33 mouse cellular contexts compared by ENCODE assay signal in the genomic region with DNA sequence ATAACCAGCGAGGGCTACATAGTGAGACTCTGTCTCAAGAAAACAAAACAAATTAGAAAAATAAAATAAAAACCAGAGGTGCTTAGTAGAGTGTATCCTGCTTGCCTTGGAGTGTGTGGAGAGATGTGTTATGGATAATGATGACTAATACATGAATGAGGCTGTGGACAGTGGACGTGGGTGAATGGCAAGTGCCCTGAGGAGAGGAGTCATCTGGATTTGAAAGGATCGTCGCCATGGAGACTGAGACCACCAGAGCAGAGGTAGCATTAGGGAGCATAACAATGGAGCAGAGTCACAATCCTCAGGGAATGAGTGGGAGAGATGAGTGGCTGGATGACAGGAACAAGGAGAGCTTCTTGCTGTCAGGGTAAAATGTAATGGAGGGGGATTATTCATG. TPM values are rescaled to one million over a fixed set of nuclear protein-coding genes. Genes with fewer than 3 reads are reported as not detected.
DNase-seq lines count a peak whose midpoint lies in the region; ATAC-seq lines count a peak whose summit lies in the region.
"Had no signal": no experiment of that assay in that cellular context is flagged by ENCODE, and none has a peak within 500 bp of the region (broad histone marks: within the 10 kb centered on the region; RNA-seq: fewer than 3 reads in every experiment).

No protein-coding gene starts in this region.

- 68% methylated on average over 4 of the region's 4 CpGs for WGBS in forebrain, embryonic 12.5 days
- 66% methylated on average over 4 of the region's 4 CpGs for WGBS in forebrain, embryonic 11.5 days
- WGBS in neural tube, embryonic 12.5 days: 70% methylated on average over 4 of the region's 4 CpGs
- 64% methylated on average over 4 of the region's 4 CpGs for WGBS in neural tube, embryonic 15.5 days
- WGBS in midbrain, embryonic 13.5 days: 55% methylated on average over 4 of the region's 4 CpGs

- H3K4me1 ChIP-seq in forebrain, embryonic 12.5 days: peaks cover 2% of the 10 kb centered on the region
- no peaks in the 10 kb centered on the region for H3K4me1 ChIP-seq in forebrain, embryonic 11.5 days (replicated peaks; ENCODE audit: control insufficient read depth, insufficient read depth, low read length)
- H3K4me1 ChIP-seq in neural tube, embryonic 12.5 days: no peaks in the 10 kb centered on the region
- H3K4me1 ChIP-seq in neural tube, embryonic 15.5 days: 0 out of 2 replicates have a peak, but pooled peaks cover 3% of the 10 kb centered on the region
- peaks cover 5% of the 10 kb centered on the region for H3K4me1 ChIP-seq in midbrain, embryonic 13.5 days (replicated peaks)
- H3K4me1 ChIP-seq: embryonic facial prominence, embryonic 12.5 days; forebrain, embryonic 13.5 days; limb, embryonic 15.5 days; megakaryocyte, embryonic 14.5 days had no signal

- H3K4me2 ChIP-seq in forebrain, embryonic 12.5 days: no peak overlapping the region
- H3K4me2 ChIP-seq in forebrain, embryonic 11.5 days (ENCODE audit: low read depth, low read length, severe bottlenecking): no peak overlapping the region
- H3K4me2 ChIP-seq in neural tube, embryonic 12.5 days (replicated peaks): no peak overlapping the region
- H3K4me2 ChIP-seq in neural tube, embryonic 15.5 days: no peak overlapping the region
- H3K4me2 ChIP-seq in midbrain, embryonic 13.5 days (replicated peaks): no peak overlapping the region
- H3K4me2 ChIP-seq: embryonic facial prominence, embryonic 12.5 days; forebrain, embryonic 13.5 days; limb, embryonic 15.5 days; lung, embryonic 14.5 days had no signal

- no peaks in the 10 kb centered on the region for H3K9me3 ChIP-seq in forebrain, embryonic 12.5 days
- no peaks in the 10 kb centered on the region for H3K9me3 ChIP-seq in forebrain, embryonic 11.5 days (ENCODE audit: control insufficient read depth, low read length)
- no peaks in the 10 kb centered on the region for H3K9me3 ChIP-seq in neural tube, embryonic 12.5 days
- no peaks in the 10 kb centered on the region for H3K9me3 ChIP-seq in neural tube, embryonic 15.5 days (replicated peaks)
- no peaks in the 10 kb centered on the region for H3K9me3 ChIP-seq in midbrain, embryonic 13.5 days
- H3K9me3 ChIP-seq: embryonic facial prominence, embryonic 12.5 days; forebrain, embryonic 13.5 days; limb, embryonic 15.5 days had no signal

- ATAC-seq in forebrain, embryonic 12.5 days (ENCODE audit: low FRiP score): 0 out of 2 replicates have a peak, but pooled peaks have one; percentile 36
- no peak for ATAC-seq in forebrain, embryonic 11.5 days (replicated peaks; ENCODE audit: low FRiP score)
- ATAC-seq in neural tube, embryonic 12.5 days (ENCODE audit: low FRiP score, low read depth): 0 out of 2 replicates have a peak, but pooled peaks have one; percentile 29
- no peak for ATAC-seq in neural tube, embryonic 15.5 days (ENCODE audit: low FRiP score)
- peak; percentile 79 for ATAC-seq in midbrain, embryonic 13.5 days
- ATAC-seq: CD4-positive, CD25-positive, alpha-beta regulatory T cell, adult 4 months; forebrain, embryonic 13.5 days; intestine, postnatal 0 days had no signal

- no peaks in the 10 kb centered on the region for H3K27me3 ChIP-seq in forebrain, embryonic 12.5 days
- no peaks in the 10 kb centered on the region for H3K27me3 ChIP-seq in forebrain, embryonic 11.5 days (ENCODE audit: control insufficient read depth, insufficient read depth, low read length)
- H3K27me3 ChIP-seq in neural tube, embryonic 12.5 days (replicated peaks): no peaks in the 10 kb centered on the region
- no peaks in the 10 kb centered on the region for H3K27me3 ChIP-seq in neural tube, embryonic 15.5 days (replicated peaks)
- H3K27me3 ChIP-seq in midbrain, embryonic 13.5 days: no peaks in the 10 kb centered on the region
- H3K27me3 ChIP-seq: embryonic facial prominence, embryonic 12.5 days; forebrain, embryonic 13.5 days; limb, embryonic 15.5 days; megakaryocyte, embryonic 14.5 days had no signal

- H3K9ac ChIP-seq in forebrain, embryonic 12.5 days: no peak overlapping the region
- no peak overlapping the region for H3K9ac ChIP-seq in forebrain, embryonic 11.5 days (ENCODE audit: low read length)
- no peak overlapping the region for H3K9ac ChIP-seq in neural tube, embryonic 12.5 days
- no peak overlapping the region for H3K9ac ChIP-seq in neural tube, embryonic 15.5 days (replicated peaks)
- H3K9ac ChIP-seq in midbrain, embryonic 13.5 days (replicated peaks): no peak overlapping the region
- H3K9ac ChIP-seq: embryonic facial prominence, embryonic 12.5 days; forebrain, embryonic 13.5 days; limb, embryonic 15.5 days; liver, embryonic 14.5 days; lung, embryonic 14.5 days had no signal

- no peak overlapping the region for H3K27ac ChIP-seq in forebrain, embryonic 12.5 days
- no peak overlapping the region for H3K27ac ChIP-seq in forebrain, embryonic 11.5 days (ENCODE audit: low read depth, low read length)
- H3K27ac ChIP-seq in neural tube, embryonic 12.5 days: no peak overlapping the region
- no peak overlapping the region for H3K27ac ChIP-seq in neural tube, embryonic 15.5 days (replicated peaks)
- no peak overlapping the region for H3K27ac ChIP-seq in midbrain, embryonic 13.5 days
- H3K27ac ChIP-seq: embryonic facial prominence, embryonic 12.5 days; forebrain, embryonic 13.5 days; heart, adult 2 months; limb, embryonic 15.5 days; liver, embryonic 14.5 days had no signal

- no peak for DNase-seq in forebrain, embryonic 11.5 days (ENCODE audit: low spot score)
- no peak for DNase-seq in lung, postnatal 4 days
- no peak for DNase-seq in yolk sac, embryonic 10.5 days (ENCODE audit: low spot score)
- no peak for DNase-seq in adrenal gland, postnatal 25 days
- DNase-seq: cerebellum, adult 18-20 months; cerebellum, postnatal 25 days; gastrocnemius, postnatal 36 days; heart, adult 2 months; kidney, postnatal 36 days; layer of hippocampus, postnatal 36 days; lung, embryonic 14.5 days; right cerebral cortex, postnatal 25 days; spleen, adult 18-20 months; thymus, postnatal 14 days had no signal

- no peak overlapping the region for H3K4me3 ChIP-seq in forebrain, embryonic 12.5 days (replicated peaks)
- H3K4me3 ChIP-seq in forebrain, embryonic 11.5 days (ENCODE audit: low read depth, low read length): no peak overlapping the region
- H3K4me3 ChIP-seq in neural tube, embryonic 12.5 days: no peak overlapping the region
- H3K4me3 ChIP-seq in neural tube, embryonic 15.5 days (replicated peaks): no peak overlapping the region
- H3K4me3 ChIP-seq in midbrain, embryonic 13.5 days (replicated peaks): no peak overlapping the region
- H3K4me3 ChIP-seq: embryonic facial prominence, embryonic 12.5 days; forebrain, embryonic 13.5 days; heart, adult 2 months; limb, embryonic 15.5 days; megakaryocyte, embryonic 14.5 days; myocyte had no signal

- no peaks in the 10 kb centered on the region for H3K36me3 ChIP-seq in forebrain, embryonic 12.5 days (replicated peaks)
- no peaks in the 10 kb centered on the region for H3K36me3 ChIP-seq in forebrain, embryonic 11.5 days (ENCODE audit: control insufficient read depth, insufficient read depth, low read length)
- H3K36me3 ChIP-seq in neural tube, embryonic 12.5 days: no peaks in the 10 kb centered on the region
- no peaks in the 10 kb centered on the region for H3K36me3 ChIP-seq in neural tube, embryonic 15.5 days
- H3K36me3 ChIP-seq in midbrain, embryonic 13.5 days: no peaks in the 10 kb centered on the region
- H3K36me3 ChIP-seq: embryonic facial prominence, embryonic 12.5 days; limb, embryonic 15.5 days had no signal

RNA-seq across cellular contexts. Expression of a gene that starts 48.7 kb away (rescaled TPM):
- not detected in 2 replicates for polyA plus RNA-seq in forebrain, embryonic 12.5 days (2016; fragmentation: Nextera tagmentation; extraction: Ambion mirVana)
- not detected in 2 replicates for polyA plus RNA-seq in forebrain, embryonic 11.5 days (2014; fragmentation: Nextera tagmentation; extraction: Ambion mirVana)
- not detected in 2 replicates for polyA plus RNA-seq in neural tube, embryonic 12.5 days (2016; fragmentation: Nextera tagmentation; extraction: Ambion mirVana)
- polyA plus RNA-seq in neural tube, embryonic 15.5 days (2015; fragmentation: Nextera tagmentation; extraction: Ambion mirVana): 0.22 TPM in 1 of 2 replicates, not detected in the other
- not detected in 2 replicates for polyA plus RNA-seq in midbrain, embryonic 13.5 days (2015; fragmentation: Nextera tagmentation; extraction: Ambion mirVana)
- total RNA-seq in adrenal gland, postnatal 25 days (2021): not detected in 2 replicates
- total RNA-seq: adrenal gland, postnatal 4 days; gastrocnemius, adult 18-20 months; gastrocnemius, postnatal 36 days; heart, adult 2 months; heart, postnatal 25 days; layer of hippocampus, postnatal 36 days had no signal
- polyA plus RNA-seq: CD4-positive, CD25-positive, alpha-beta regulatory T cell, adult 4 months; forebrain, embryonic 13.5 days; heart, embryonic 14.5 days; intestine, postnatal 0 days; kidney, embryonic 14.5 days; liver, embryonic 14.5 days; lung, embryonic 14.5 days; myocyte; neural tube, embryonic 14.5 days had no signal

RNA-seq across cellular contexts. Expression of a gene that starts 59.8 kb away (rescaled TPM):
- not detected in 2 replicates for polyA plus RNA-seq in forebrain, embryonic 12.5 days (2016; fragmentation: Nextera tagmentation; extraction: Ambion mirVana)
- polyA plus RNA-seq in forebrain, embryonic 11.5 days (2014; fragmentation: Nextera tagmentation; extraction: Ambion mirVana): 0.12 and 0.20 TPM in 2 replicates
- 0.29 TPM in 1 of 2 replicates, not detected in the other for polyA plus RNA-seq in neural tube, embryonic 12.5 days (2016; fragmentation: Nextera tagmentation; extraction: Ambion mirVana)
- polyA plus RNA-seq in neural tube, embryonic 15.5 days (2015; fragmentation: Nextera tagmentation; extraction: Ambion mirVana): 5.2 TPM in 1 of 2 replicates, not detected in the other
- polyA plus RNA-seq in midbrain, embryonic 13.5 days (2015; fragmentation: Nextera tagmentation; extraction: Ambion mirVana): 0.17 TPM in 1 of 2 replicates, not detected in the other
- total RNA-seq in adrenal gland, postnatal 25 days (2021): 0.30 TPM in 1 of 2 replicates, not detected in the other
- total RNA-seq: gastrocnemius, adult 18-20 months; gastrocnemius, postnatal 36 days; heart, adult 2 months; heart, postnatal 25 days; layer of hippocampus, postnatal 36 days; left cerebral cortex, postnatal 25 days had no signal
- polyA plus RNA-seq: CD4-positive, CD25-positive, alpha-beta regulatory T cell, adult 4 months; forebrain, embryonic 13.5 days; heart, adult 2 months; lung, embryonic 14.5 days; neural tube, embryonic 14.5 days had no signal

Comparison
In these comparisons a context has a peak if more than half of its experiments do, and no peak if none do; other contexts are left out.
1. ATAC-seq: peak in forebrain, embryonic 12.5 days (single experiment), neural tube, embryonic 12.5 days (single experiment) and midbrain, embryonic 13.5 days (single experiment); none in forebrain, embryonic 11.5 days (single experiment) and neural tube, embryonic 15.5 days (single experiment).